Mouse (Mus musculus) spleen, adult 18-20 months (tissue): ENCODE data around the gene Esyt2.
"Not testable (repeated sequence)": the region's sequence is repeated elsewhere in the genome, so short reads cannot be mapped to it uniquely, and the experiment has no call there.

Experiments
- DNase-seq, 2 experiments: peaks; one replicate each; pipeline ENCODE4 v3.0.0; 2022; ENCODE audit warnings: mixed read lengths in 2 of 2

Esyt2 gene

GRCm38 (mm10) chr12:116280653-116281364 lies at the start of gene Esyt2:
Gene Esyt2 (plus strand): TSS chr12:116281196.
- peak; percentile 99 for DNase-seq

DNA sequence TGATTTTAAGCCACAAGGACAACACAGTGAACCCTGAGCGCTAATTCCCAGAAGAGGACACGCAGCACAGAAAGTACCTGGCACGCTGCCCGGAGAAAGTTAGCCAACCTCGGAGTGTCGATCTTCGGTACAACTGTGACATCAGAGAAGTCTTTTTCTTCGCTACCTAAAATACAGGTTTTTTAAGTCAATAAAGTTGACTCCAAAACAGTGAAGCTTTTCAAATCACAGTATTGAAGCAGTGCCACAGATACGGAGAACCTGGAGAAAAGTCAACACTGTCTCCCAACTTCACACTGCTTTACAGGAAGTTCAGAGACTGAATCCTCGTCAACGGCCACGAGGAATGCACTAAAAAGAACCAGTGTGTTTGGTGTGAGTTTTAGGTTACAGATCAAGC lies 49.4 kb upstream of the Esyt2 start:
- DNase-seq: peak; percentile 13 to 28

DNA sequence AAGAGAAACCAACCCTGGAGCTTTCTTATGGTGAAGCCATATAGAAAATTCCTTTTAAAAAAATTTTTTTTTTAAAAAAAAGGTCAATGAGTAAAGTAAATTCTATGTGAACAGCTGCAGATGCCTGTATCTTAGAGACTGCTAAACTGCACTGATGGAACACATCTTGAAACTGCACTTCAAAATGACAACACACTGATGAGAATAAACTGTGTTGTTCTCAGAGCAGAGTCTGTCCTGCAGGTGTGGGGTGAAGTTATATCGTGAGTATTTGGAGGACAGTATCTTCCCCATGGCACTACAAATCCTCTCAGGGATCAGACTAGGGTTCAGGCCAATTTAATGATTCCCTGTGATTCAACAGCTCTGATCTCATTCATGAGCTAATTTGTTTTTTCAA lies 48.9 kb upstream of the Esyt2 start:
- DNase-seq: no peak

- DNase-seq: no peak
Measured at GRCm38 (mm10) chr12:116235356-116235755, 45.6 kb upstream of the Esyt2 start.

DNA sequence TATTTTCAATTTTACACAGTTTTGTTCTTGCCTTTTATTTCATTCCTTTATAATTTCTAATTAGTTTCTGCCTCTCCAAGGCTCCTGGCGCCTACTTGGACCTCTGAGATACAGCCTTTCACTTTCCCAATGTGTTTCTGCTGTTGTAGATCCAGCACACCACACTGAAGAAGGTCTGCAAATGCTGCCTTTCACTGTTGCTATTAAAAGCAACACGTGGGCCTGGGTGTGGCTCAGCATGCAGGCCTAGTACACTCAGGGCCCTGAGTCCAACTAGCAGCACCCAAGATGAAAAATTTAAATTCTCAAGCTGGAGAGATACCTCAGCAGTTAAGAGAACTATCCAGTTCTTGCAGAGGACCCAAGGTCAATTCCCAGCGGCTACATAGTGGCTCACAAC lies 44.3 kb upstream of the Esyt2 start:
- DNase-seq: no peak

DNA sequence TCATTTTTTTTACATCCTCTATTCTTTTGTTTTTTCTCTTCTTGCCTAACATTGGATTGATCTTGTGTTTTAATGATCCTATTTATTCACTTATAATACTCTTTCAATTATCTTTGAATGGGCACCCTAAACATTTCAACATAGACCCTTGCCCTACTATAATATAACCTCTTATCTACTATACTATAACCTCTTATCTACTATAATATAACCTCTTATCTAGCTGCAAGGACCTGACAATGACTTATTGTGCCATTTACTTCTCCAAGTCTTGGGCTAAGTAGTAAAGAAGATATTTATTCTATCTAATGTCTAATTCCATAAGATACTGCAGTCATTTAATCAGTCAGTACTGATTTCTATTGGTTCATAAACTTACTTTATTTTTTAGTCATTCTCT lies 42.6 kb upstream of the Esyt2 start:
- DNase-seq: no peak

DNA sequence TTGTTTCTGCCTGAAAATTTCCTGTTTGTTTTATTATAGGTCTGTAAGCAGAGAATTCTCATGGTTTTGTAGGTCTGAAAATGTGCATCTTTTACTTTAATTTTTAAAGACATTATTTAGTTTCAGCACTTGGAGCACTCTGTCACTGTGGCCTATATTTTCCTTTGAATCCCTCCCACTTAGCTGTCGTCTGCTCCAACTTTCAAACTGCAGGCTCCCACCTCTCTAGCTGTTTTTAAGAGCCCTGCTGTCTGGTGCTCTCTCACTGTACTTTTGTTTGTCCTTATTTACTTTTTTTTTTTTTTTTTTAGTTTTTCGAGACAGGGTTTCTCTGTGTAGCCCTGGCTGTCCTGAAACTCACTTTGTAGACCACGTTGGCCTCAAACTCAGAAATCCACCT lies 42.2 kb upstream of the Esyt2 start:
- DNase-seq: no peak

DNA sequence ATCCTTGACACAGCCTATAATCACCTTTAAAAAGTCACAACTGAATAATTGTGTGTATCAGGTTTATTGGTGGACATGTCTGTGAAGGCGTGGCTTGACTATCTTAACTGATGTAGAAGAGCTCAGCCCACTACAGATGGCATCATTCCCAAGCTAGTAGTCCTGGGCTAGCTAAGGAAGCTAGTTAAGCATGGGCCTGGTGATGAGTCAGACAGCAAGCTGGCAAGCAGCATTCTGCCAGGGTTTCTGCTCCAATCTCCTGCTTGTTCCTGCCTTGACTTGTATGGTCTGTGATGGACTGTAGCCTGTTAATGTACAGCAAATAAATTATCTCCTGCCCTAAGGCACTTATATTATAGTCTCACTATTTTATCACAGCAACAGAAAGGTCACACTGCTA lies 36.4 kb upstream of the Esyt2 start:
- DNase-seq: no peak

DNA sequence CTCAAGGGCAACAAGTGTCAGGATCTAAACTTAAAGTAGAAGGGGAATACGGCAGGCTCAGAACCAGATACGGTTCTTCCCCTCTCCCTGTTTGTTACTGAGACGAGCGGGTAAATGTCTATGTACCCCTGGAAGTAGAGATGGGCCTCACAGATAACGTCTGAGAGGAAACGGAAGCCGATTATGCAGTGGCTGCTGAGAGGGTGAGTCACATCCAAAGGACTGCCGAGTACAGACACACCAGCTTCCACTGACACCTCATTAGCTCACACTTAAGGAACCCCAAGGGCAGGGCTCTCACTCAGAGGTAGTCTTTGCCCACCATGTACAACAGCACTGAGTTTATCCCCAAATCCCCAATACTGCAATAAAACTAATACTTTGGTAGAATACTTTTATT lies 26.3 kb upstream of the Esyt2 start:
- no peak for DNase-seq

DNA sequence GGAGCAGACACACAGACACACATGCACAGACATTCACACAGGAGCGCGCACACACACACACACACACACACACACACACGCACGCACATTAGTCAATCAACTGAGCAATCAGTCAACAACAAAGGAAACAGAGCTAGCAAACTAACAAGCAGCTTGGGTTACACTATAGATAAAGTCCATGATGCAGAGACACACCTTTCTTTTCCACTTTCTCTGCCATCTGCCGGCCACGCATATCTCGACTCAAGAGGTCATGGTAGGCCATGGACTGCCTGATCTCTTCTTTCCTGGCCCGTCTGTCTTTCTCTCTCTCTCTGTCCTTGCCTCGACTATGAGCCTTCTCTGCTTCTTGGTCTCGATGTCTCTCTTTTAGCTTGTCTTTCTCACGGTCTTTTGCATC lies 25.4 kb upstream of the Esyt2 start:
- no peak for DNase-seq

GRCm38 (mm10) chr12:116258321-116258720 lies 22.7 kb upstream of the Esyt2 start:
- DNase-seq: no peak

DNA sequence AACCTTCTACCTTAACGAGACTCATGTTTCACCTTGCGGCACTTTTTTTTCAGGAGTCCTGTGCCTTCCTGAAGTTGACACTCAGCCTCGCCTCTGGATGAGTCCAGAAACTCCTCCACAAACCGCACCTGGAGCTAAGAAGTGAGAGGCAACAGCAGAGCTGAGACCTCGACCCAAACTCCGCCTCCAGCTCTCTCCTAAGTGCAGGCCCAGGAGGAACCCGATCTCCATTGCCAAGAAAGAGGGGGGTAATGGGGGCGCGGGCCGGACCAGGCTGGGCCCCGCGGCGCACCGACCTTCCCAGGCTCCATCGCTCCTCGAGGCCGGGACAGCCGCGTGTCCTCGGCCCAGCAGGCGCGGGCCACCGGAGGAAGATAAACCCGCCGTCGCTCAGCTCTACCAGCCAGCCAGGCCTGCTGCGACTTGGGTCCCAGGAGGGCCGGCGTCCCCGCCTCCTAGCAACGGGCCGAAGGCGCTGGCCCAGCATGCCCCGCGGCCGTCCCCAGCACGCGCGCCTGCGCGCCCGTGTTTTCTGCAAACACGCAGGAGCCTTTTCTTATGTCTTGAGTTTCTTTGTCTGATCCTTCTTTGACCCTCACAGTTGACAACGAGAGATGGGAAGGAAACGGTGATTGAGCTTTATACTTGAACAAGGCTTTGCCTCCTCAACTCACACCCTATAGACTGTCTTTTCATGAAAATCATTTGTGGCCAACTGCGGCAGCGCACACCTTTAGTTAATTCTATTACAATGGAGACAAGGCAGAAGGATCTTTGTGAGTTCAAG lies 18.2 kb upstream of the Esyt2 start, which contains the start of gene Wdr60:
Gene Wdr60 (minus strand): TSS at position 468 of the 787 bp plus-strand sequence.
- DNase-seq: peak; percentile 81 to 90

DNA sequence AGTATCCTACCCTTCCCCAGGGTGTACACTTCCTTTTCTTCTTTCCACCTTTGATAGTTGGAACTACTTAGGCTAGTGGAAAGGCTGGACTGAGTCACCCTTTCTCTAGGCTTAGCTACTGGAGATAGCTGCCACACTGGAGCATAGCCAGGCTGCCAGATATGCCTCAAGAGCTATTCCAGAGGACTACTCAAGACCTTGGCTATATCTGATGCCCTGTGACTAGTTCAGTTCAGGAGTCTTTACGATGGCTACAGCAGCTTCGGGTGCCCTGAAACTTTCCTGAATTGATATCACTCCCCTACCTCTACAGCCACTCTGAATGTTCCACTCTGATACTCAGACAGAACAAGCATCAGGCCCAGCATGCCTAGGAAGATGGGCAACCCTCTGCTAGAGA lies 16.2 kb upstream of the Esyt2 start:
- no peak for DNase-seq

DNA sequence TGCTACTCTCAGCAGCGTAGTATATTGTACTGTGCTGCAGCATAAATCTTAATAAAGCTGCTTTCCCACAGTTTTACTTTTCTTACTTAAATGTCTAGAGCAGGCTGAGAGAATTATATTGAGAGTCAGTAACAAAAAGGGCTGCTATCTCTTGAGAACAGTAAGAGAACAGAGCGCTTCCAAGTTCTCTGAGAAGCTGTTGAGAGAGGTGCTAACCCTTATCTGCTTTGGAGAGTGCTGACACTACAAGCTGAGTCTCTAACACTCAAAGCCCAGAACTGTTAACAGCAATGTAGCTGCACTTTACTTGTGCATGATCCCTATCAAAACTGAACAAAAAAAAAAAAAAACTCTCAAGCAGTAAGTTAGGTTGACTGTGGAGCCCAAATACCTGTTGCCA lies 15.7 kb upstream of the Esyt2 start:
- DNase-seq: no peak

- DNase-seq: no peak
Measured at GRCm38 (mm10) chr12:116269450-116269849, 11.5 kb upstream of the Esyt2 start.

- no peak for DNase-seq
Measured at GRCm38 (mm10) chr12:116270538-116270937, 10.5 kb upstream of the Esyt2 start.

DNA sequence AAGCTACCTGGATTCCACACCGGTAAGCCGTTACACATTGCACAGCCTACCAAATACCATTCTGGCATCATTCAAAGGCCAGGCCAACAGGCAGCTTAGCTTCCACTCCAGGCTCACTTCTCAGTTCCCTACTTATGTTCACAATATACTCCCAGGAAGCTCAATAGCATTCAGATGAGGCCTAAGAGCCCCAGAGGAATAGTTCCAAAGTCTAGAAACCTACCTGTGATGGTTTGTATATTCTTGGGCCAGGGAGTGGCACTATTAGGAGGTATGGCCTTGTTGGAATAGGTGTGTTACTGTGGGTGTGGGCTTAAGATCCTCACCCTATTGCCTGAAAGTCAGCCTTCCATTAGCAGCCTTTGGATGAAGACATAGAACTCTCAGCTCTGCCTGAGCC lies 9.9 kb upstream of the Esyt2 start:
- DNase-seq: no peak

GRCm38 (mm10) chr12:116273733-116274132 lies 7.3 kb upstream of the Esyt2 start:
- no peak for DNase-seq

DNA sequence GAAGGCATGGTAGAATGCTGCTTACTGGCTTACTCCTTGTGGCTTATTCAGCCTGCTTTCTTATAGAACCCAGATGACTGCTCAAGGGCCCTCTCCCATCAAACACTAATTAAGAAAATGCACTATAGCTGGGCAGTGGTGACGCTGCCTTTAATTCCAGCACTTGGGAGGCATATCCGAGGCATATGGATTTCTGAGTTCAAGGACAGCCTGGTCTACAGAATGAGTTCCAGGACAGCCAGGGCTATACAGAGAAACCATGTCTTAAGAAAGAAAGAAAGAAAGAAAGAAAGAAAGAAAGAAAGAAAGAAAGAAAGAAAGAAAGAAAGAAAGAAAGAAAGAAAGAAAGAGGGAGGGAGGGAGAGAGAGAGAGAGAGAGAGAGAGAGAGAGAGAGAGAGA lies 5.9 kb upstream of the Esyt2 start, which contains the start of gene Gm11027:
Gene Gm11027 (plus strand): TSS at position 301 of the 400 bp plus-strand sequence.
- DNase-seq: not testable (repeated sequence)

- no peak for DNase-seq
Measured at GRCm38 (mm10) chr12:116275631-116276030, 5.4 kb upstream of the Esyt2 start.

GRCm38 (mm10) chr12:116276961-116277360 lies 4.0 kb upstream of the Esyt2 start:
- no peak for DNase-seq

GRCm38 (mm10) chr12:116278541-116278940 lies 2.5 kb upstream of the Esyt2 start:
- no peak for DNase-seq

GRCm38 (mm10) chr12:116279181-116279580 lies 1.8 kb upstream of the Esyt2 start:
- DNase-seq: no peak

DNA sequence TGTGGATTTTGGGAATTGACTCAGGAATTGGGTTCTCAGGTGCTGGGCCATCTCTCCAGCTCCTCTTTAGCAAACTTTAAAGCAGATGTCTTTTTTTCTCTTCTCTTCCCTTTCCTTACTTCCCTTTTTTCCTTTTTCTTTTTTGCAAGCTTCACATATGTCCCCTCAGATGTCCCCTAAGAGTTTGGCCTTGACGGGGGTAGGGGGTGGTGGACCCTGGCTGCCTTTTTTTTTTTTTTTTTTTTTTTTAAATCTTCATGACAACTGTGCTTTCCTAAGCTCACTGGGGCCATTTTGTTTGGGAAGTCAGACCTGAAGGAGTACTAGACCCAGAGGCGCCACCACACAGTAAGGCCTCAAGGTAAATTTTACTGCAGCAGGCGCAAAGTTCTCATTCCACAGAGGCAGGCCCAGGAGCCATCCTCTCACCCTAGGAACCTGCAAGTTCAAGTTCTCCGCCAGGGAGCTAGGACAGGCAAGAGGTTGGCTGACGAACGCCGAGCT lies 795 bp upstream of the Esyt2 start:
- DNase-seq: no peak
